Mouse (Mus musculus) cerebellum, postnatal 10 days (tissue): ENCODE data around the gene Mrps35.

ENCODE experiments used
- DNase-seq, 2 experiments: peaks; one replicate each; pipeline ENCODE4 v3.0.0; 2021; ENCODE audit warnings: mixed read lengths in 2 of 2

Mrps35 gene

DNA sequence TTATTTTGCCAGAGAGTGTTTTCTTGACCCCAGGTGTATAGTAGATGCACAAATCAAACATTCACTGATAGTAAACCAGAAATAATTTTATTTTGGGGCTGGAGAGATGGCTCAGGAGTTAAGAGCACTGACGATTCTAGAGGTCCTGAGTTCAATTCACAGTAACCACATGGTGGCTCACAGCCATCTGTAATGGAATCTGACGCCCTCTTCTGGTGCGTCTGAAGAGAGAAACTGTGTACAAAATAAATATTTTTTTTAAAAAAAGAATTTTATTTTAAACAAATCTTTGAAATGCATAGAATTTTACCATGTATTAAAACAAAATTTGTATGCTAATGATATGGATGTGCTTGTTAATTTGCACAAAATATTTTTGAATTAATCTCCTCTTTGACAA lies 46.0 kb downstream of the Mrps35 start:
- DNase-seq: no peak

DNA sequence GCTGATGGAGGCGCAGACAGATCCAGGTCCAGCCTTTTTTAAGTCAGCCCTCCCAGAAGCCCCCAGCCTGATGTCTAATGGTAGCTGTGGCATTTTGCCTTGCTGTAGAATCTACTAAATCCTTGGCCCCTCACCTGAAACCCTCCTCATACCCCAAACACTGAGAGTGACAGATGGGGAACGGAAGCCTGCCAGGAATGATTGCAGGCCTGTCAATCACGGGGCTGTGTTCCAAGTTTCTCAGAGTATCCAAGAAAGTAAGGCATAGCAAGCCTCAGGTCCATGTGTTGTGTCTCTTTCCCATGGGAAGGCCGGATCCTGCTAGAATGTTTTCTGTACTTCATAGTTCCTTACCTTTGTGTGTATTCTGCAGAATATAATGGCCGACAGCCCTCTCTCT lies 47.6 kb downstream of the Mrps35 start:
- peak; percentile 81 to 83 for DNase-seq

- peak; percentile 83 to 85 for DNase-seq
These were observed 48.9 kb downstream of the Mrps35 start, which contains the start of gene Klhl42 for GRCm38 (mm10) chr6:147091136-147092120. Klhl42 (plus strand) TSS chr6:147091379.

- peak; percentile 88 for DNase-seq
These were observed 49.6 kb downstream of the Mrps35 start for GRCm38 (mm10) chr6:147092136-147092535.

GRCm38 (mm10) chr6:147094771-147095170 lies 52.2 kb downstream of the Mrps35 start:
- DNase-seq: no peak

DNA sequence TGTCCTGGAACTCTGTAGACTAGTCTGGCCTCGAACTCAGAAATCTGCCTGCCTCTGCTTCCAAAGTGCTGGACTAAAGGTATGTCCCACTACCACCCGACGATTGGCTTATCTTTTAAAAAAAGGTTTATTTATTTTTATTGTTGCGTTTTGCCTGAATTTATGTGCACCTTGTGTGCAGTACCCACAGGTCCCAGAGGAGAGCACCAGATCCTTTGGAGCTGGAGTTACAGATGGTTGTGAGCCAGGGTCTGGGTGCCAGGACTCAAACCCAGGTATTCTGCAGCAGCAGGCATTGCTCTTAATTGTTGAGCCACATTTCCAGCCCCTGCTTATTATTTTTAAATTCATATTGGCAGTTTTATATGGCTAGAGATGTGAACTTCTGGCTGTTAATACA lies 53.5 kb downstream of the Mrps35 start:
- no peak for DNase-seq

DNA sequence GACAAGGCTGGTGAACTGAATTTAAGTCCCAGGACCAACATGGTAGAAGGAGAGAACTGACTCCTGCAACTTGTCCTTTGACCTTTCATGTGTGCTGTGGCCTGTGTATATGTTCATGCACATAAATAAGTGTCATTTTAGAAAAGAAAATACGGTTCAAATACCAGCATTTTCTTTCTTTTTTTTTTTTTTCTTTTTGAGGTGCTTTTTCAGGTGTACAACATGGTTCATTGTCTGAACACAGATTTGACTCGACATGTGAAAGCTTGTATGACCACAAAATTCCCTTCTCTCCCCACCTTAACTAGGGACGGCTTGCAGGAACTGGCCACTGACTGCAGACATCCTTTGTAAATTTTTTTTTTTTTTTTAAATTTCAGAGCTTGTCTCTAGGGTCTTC lies 54.4 kb downstream of the Mrps35 start:
- no peak for DNase-seq

- no peak for DNase-seq
These were observed 54.9 kb downstream of the Mrps35 start for GRCm38 (mm10) chr6:147097346-147097929.

- DNase-seq: no peak
These were observed 57.1 kb downstream of the Mrps35 start for GRCm38 (mm10) chr6:147099458-147100277.

- no peak for DNase-seq
These were observed 59.7 kb downstream of the Mrps35 start for GRCm38 (mm10) chr6:147102293-147102692.

- no peak for DNase-seq
These were observed 63.0 kb downstream of the Mrps35 start for GRCm38 (mm10) chr6:147105529-147105928.

- no peak for DNase-seq
These were observed 64.2 kb downstream of the Mrps35 start for GRCm38 (mm10) chr6:147106716-147107115.

DNA sequence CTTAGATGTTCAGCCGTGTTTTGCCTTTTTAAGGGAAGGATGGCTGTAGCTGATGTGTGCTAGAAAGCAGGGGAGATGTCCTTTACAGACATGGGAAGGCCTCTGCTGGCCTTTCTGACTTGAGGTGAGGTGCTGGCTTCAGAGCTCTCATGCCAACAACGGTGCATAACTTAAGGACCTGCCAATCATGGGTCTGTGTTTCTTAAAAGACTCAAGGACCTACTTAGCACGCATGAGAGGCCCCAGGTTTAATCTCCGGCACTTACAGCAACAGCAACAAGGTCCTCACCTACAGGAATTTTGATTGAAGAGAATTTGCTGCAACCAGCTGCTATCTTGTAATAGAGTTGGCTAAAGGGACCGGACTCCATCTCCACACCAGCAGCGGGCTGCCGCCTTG lies 66.7 kb downstream of the Mrps35 start:
- DNase-seq: no peak

GRCm38 (mm10) chr6:147116579-147116978 lies 74.0 kb downstream of the Mrps35 start:
- DNase-seq: peak; percentile 93 to 96

GRCm38 (mm10) chr6:147117764-147118163 lies 75.2 kb downstream of the Mrps35 start:
- no peak for DNase-seq

DNA sequence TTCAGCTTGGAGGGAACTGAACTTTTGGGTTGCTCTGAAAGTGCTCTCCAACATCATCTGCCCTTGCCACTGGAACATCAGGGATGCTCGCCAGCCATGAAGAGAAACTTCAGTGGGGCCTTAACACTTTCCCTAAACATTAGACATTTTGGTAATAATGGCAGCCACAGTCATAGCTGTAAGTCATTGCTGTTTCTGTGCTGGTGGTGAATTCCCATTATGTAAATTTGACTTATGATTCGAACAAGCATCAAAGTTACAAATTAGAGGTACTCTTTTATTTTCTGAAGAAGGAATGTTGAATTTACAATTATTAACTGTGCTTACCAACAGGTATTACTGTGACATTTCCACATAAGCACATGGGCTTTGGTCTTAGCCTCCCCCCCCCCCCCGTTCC lies 75.6 kb downstream of the Mrps35 start:
- DNase-seq: no peak

DNA sequence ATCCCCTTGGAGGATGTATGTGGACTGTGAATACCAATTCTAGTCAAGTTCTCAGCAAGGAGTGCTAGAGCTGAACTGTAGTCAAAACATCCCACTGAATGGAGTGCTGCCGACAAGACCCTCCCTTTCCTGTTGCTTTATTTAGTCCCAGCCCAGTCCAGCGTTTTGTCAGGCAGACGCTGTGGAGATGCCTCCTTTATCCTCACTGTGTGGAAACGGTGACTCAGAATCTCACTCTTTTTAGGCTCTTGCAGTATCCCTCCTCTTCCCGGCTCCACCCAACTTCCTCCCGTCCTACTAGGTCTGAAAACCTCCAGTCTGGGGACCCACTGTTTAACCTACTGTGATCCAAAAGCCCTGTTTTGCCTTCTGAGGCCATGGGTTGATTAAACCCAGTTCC lies 78.8 kb downstream of the Mrps35 start:
- DNase-seq: no peak
